10 mouse cellular contexts compared by ENCODE assay signal in genomic region chr1:167551601-167552000, GRCm38 (mm10). TPM values are rescaled to one million over a fixed set of nuclear protein-coding genes. Genes with fewer than 3 reads are reported as not detected.
DNase-seq lines count a peak whose midpoint lies in the region; ATAC-seq and TF ChIP-seq lines count a peak whose summit lies in the region.
"Had no signal": no experiment of that assay in that cellular context is flagged by ENCODE, and none has a peak within 500 bp of the region (broad histone marks: within the 10 kb centered on the region; RNA-seq: fewer than 3 reads in every experiment).

No protein-coding gene starts in this region.

- intact Hi-C loops in left cerebral cortex, postnatal 10 days (cut with DNase I): no loop called here

- no peak overlapping the region for H3K4me3 ChIP-seq in forebrain, embryonic 14.5 days (ENCODE audit: low read depth, low read length)
- no peak overlapping the region for H3K4me3 ChIP-seq in forebrain, postnatal 0 days (ENCODE audit: low read depth, low read length)
- H3K4me3 ChIP-seq in hindbrain, embryonic 11.5 days (ENCODE audit: low read depth, low read length): no peak overlapping the region
- H3K4me3 ChIP-seq: lung, embryonic 15.5 days had no signal

- no peak overlapping the region for H3K9ac ChIP-seq in forebrain, embryonic 14.5 days (ENCODE audit: low read length)
- no peak overlapping the region for H3K9ac ChIP-seq in forebrain, postnatal 0 days
- no peak overlapping the region for H3K9ac ChIP-seq in hindbrain, embryonic 11.5 days (ENCODE audit: low read depth, low read length)
- H3K9ac ChIP-seq: lung, embryonic 15.5 days had no signal

- H3K4me1 ChIP-seq in forebrain, embryonic 14.5 days (ENCODE audit: control insufficient read depth, insufficient read depth, low read length): no peaks in the 10 kb centered on the region
- H3K4me1 ChIP-seq in forebrain, postnatal 0 days (ENCODE audit: insufficient read depth): no peaks in the 10 kb centered on the region
- no peaks in the 10 kb centered on the region for H3K4me1 ChIP-seq in hindbrain, embryonic 11.5 days (replicated peaks; ENCODE audit: control insufficient read depth, insufficient read depth, low read length)

- no peak overlapping the region for H3K4me2 ChIP-seq in forebrain, embryonic 14.5 days (ENCODE audit: low read length)
- no peak overlapping the region for H3K4me2 ChIP-seq in forebrain, postnatal 0 days (ENCODE audit: low read depth)
- no peak overlapping the region for H3K4me2 ChIP-seq in hindbrain, embryonic 11.5 days (replicated peaks; ENCODE audit: low read depth, low read length)
- H3K4me2 ChIP-seq: lung, embryonic 15.5 days had no signal

- no peaks in the 10 kb centered on the region for H3K36me3 ChIP-seq in forebrain, embryonic 14.5 days (ENCODE audit: control insufficient read depth, insufficient read depth, low read length)
- H3K36me3 ChIP-seq in forebrain, postnatal 0 days (ENCODE audit: insufficient read depth): no peaks in the 10 kb centered on the region
- no peaks in the 10 kb centered on the region for H3K36me3 ChIP-seq in hindbrain, embryonic 11.5 days (ENCODE audit: control insufficient read depth, insufficient read depth, low read length)
- H3K36me3 ChIP-seq: G1E; lung, embryonic 15.5 days had no signal

- no peak overlapping the region for H3K27ac ChIP-seq in forebrain, embryonic 14.5 days (ENCODE audit: low read depth, low read length)
- no peak overlapping the region for H3K27ac ChIP-seq in forebrain, postnatal 0 days (ENCODE audit: low read depth, low read length)
- H3K27ac ChIP-seq in hindbrain, embryonic 11.5 days (ENCODE audit: low read depth, low read length): no peak overlapping the region
- H3K27ac ChIP-seq: lung, embryonic 15.5 days had no signal

- H3K27me3 ChIP-seq in forebrain, embryonic 14.5 days (replicated peaks; ENCODE audit: control insufficient read depth, insufficient read depth, low read length): no peaks in the 10 kb centered on the region
- no peaks in the 10 kb centered on the region for H3K27me3 ChIP-seq in forebrain, postnatal 0 days (ENCODE audit: insufficient read depth, low read length)
- no peaks in the 10 kb centered on the region for H3K27me3 ChIP-seq in hindbrain, embryonic 11.5 days (ENCODE audit: control insufficient read depth, insufficient read depth, low read length)
- H3K27me3 ChIP-seq: lung, embryonic 15.5 days had no signal

- DNase-seq in forebrain, embryonic 14.5 days (ENCODE audit: low spot score): peak; percentile 13
- no peak for DNase-seq in forebrain, postnatal 0 days
- peak; percentile 84 for DNase-seq in 3T3-L1 (ENCODE audit: low read depth, low spot score)
- DNase-seq in frontal cortex, postnatal 10 days (ENCODE audit: low spot score in 2 of 2): peak; percentile 18 to 35
- peak; percentile 2 to 46 for DNase-seq in left cerebral cortex, postnatal 10 days (ENCODE audit: extremely low spot score in 1 of 2, low spot score in 2 of 2)
- no peak for DNase-seq in hindbrain, embryonic 11.5 days (ENCODE audit: low spot score)

- H3K9me3 ChIP-seq in forebrain, embryonic 14.5 days (replicated peaks; ENCODE audit: control insufficient read depth, low read length): no peaks in the 10 kb centered on the region
- no peaks in the 10 kb centered on the region for H3K9me3 ChIP-seq in forebrain, postnatal 0 days (ENCODE audit: low read length)
- no peaks in the 10 kb centered on the region for H3K9me3 ChIP-seq in hindbrain, embryonic 11.5 days (ENCODE audit: control insufficient read depth, low read length)
- H3K9me3 ChIP-seq: lung, embryonic 15.5 days had no signal

- no peak for ATAC-seq in forebrain, embryonic 14.5 days
- ATAC-seq in forebrain, postnatal 0 days: no peak
- peak; percentile 69 for ATAC-seq in megakaryocyte progenitor cell, adult 5-6 weeks (replicated peaks; ENCODE audit: poor library complexity)
- no peak for ATAC-seq in inflammation-experienced regulatory T-cells, adult 6 months
- no peak for ATAC-seq in hindbrain, embryonic 11.5 days (ENCODE audit: low FRiP score)

- 41% methylated on average over 5 of the region's 5 CpGs for WGBS in forebrain, embryonic 14.5 days
- WGBS in forebrain, postnatal 0 days: 39% methylated on average over 5 of the region's 5 CpGs
- WGBS in hindbrain, embryonic 11.5 days: 48% methylated on average over 5 of the region's 5 CpGs

- no peak for TF ChIP-seq CTCF in forebrain, postnatal 0 days (IDR thresholded peaks at IDR 0.05; ENCODE audit: low read depth)

RNA-seq across cellular contexts. Expression of gene Rxrg, which starts 46.6 kb away (rescaled TPM):
- 9.3 and 18.6 TPM in 2 replicates for polyA plus RNA-seq in forebrain, embryonic 14.5 days (2014; fragmentation: Nextera tagmentation; extraction: Ambion mirVana)
- total RNA-seq in forebrain, postnatal 0 days (2014; rRNA removed): 25.9 and 46.0 TPM in 2 replicates
- 30.1 and 43.3 TPM in 2 replicates for polyA plus RNA-seq in forebrain, postnatal 0 days (2015; fragmentation: Nextera tagmentation; extraction: Ambion mirVana)
- total RNA-seq in left cerebral cortex, postnatal 10 days (2021): 10 to 100 TPM in 1 of 2 experiments, 1 to 10 TPM in 1; 5.9 to 12.4 TPM
- not detected in 2 replicates for total RNA-seq in megakaryocyte progenitor cell, adult 5-6 weeks (2015)
- total RNA-seq in megakaryocyte progenitor cell, adult 5-6 weeks (2017): 0.10 TPM in 1 of 2 replicates, not detected in the other
- polyA plus RNA-seq in inflammation-experienced regulatory T-cells, adult 6 months (2017; shearing (Covaris generic)): not detected
- 5.9 and 7.1 TPM in 2 replicates for polyA plus RNA-seq in hindbrain, embryonic 11.5 days (2014; fragmentation: Nextera tagmentation; extraction: Ambion mirVana)
- polyA plus RNA-seq: G1E had no signal

Comparison
In these comparisons a context has a peak if more than half of its experiments do, and no peak if none do; other contexts are left out.
1. DNase-seq: peak in forebrain, embryonic 14.5 days (single experiment), 3T3-L1 (single experiment), frontal cortex, postnatal 10 days (2 of 2) and left cerebral cortex, postnatal 10 days (2 of 2); none in forebrain, postnatal 0 days (single experiment) and hindbrain, embryonic 11.5 days (single experiment).